ENCODE assay signal across 8 mouse cellular contexts in the genomic region with DNA sequence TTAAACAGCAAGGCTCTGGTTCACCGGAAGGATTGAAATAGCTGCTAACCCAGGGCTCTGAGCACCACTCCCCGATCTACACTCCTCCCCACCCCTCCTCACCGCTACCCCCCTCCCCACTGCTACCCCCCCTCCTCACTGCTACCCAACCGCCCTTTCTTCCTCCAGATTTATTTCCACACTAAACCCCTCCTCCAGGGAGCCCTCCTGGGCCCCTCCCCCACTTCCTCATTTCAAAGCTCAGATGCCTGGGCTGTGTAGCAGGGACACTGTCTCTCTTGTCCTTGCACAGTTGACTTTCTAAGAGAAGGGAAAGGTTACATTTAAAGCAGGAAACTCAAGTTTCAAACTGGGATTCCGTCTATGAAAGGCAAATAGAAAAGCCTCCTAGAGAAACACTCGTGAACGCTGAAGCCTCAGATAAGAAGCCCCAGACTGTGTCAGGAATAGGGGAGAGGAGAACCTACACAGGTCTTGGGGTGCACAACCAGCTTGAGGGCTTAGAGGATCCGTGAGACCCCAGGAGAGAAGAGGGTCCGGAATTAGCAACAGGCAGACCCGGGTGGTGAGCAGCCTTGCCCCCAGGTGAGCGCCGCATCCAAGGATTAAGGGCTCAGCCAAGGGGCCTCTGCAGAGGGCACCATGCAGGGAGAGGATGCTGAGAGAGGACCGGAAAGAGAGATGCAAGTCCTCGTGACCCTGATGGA. TPM values are rescaled to one million over a fixed set of nuclear protein-coding genes. Genes with fewer than 3 reads are reported as not detected.
DNase-seq lines count a peak whose midpoint lies in the region; ATAC-seq lines count a peak whose summit lies in the region.

No protein-coding gene starts in this region.

- H3K27me3 ChIP-seq in embryonic facial prominence, embryonic 12.5 days: no peaks in the 10 kb centered on the region

- H3K9ac ChIP-seq in embryonic facial prominence, embryonic 12.5 days: no peak overlapping the region

- peaks cover 18% of the 10 kb centered on the region; the same call in 1 of the 2 replicates for H3K4me1 ChIP-seq in embryonic facial prominence, embryonic 12.5 days

- no peak overlapping the region for H3K4me3 ChIP-seq in embryonic facial prominence, embryonic 12.5 days

- DNase-seq in retina, postnatal 1 day: peak; percentile 33
- no peak for DNase-seq in retina, embryonic 14.5 days (ENCODE audit: low spot score)
- DNase-seq in lung, postnatal 4 days: peak; percentile 44 to 48
- DNase-seq in thymus, postnatal 14 days: peak; percentile 75
- DNase-seq in adrenal gland, adult 8-10 months: no peak
- DNase-seq in gastrocnemius, adult 18-20 months (ENCODE audit: low spot score): no peak
- no peak for DNase-seq in left cerebral cortex, adult 18-20 months (ENCODE audit: low spot score in 2 of 2)

- H3K36me3 ChIP-seq in embryonic facial prominence, embryonic 12.5 days: no peaks in the 10 kb centered on the region

- ATAC-seq in embryonic facial prominence, embryonic 12.5 days (ENCODE audit: insufficient number of reproducible peaks, insufficient read depth, low FRiP score, low TSS enrichment): 0 out of 2 replicates have a peak, but pooled peaks have one; percentile 48

- H3K9me3 ChIP-seq in embryonic facial prominence, embryonic 12.5 days: peaks cover 7% of the 10 kb centered on the region; the same call in 1 of the 2 replicates

- peak overlapping the region; percentile 32 for H3K4me2 ChIP-seq in embryonic facial prominence, embryonic 12.5 days (replicated peaks)

- 0 out of 2 replicates have a peak overlapping the region, but pooled peaks have one; percentile 23 for H3K27ac ChIP-seq in embryonic facial prominence, embryonic 12.5 days

- WGBS in embryonic facial prominence, embryonic 12.5 days: 2% methylated on average over 14 of the region's 14 CpGs

RNA-seq across cellular contexts. Expression of a gene that starts 23.1 kb away (rescaled TPM):
- polyA plus RNA-seq in embryonic facial prominence, embryonic 12.5 days (2016; fragmentation: Nextera tagmentation; extraction: Ambion mirVana): 0.12 and 0.14 TPM in 2 replicates
- not detected for total RNA-seq in adrenal gland, adult 8-10 months (2022)
- total RNA-seq in gastrocnemius, adult 18-20 months (2021): under 1 TPM; 0.07 to 0.21 TPM
- total RNA-seq in left cerebral cortex, adult 18-20 months (2021): not detected

RNA-seq across cellular contexts. Expression of a gene that starts 37.5 kb away (rescaled TPM):
- polyA plus RNA-seq in embryonic facial prominence, embryonic 12.5 days (2016; fragmentation: Nextera tagmentation; extraction: Ambion mirVana): 3.0 and 3.6 TPM in 2 replicates
- total RNA-seq in adrenal gland, adult 8-10 months (2022): 1 to 10 TPM; 2.4 to 3.1 (median 2.8) TPM
- 100 to 1,000 TPM; 129 to 189 TPM for total RNA-seq in gastrocnemius, adult 18-20 months (2021)
- total RNA-seq in left cerebral cortex, adult 18-20 months (2021): 10 to 100 TPM; 13.5 to 14.6 TPM

RNA-seq across cellular contexts. Expression of a gene that starts 58.2 kb away (rescaled TPM):
- 0.06 and 0.08 TPM in 2 replicates for polyA plus RNA-seq in embryonic facial prominence, embryonic 12.5 days (2016; fragmentation: Nextera tagmentation; extraction: Ambion mirVana)
- total RNA-seq in adrenal gland, adult 8-10 months (2022): not detected
- 1 to 10 TPM; 1.4 TPM for total RNA-seq in gastrocnemius, adult 18-20 months (2021)
- total RNA-seq in left cerebral cortex, adult 18-20 months (2021): not detected

Comparison
In these comparisons a context has a peak if more than half of its experiments do, and no peak if none do; other contexts are left out.
1. DNase-seq: peak in retina, postnatal 1 day (single experiment), lung, postnatal 4 days (2 of 2) and thymus, postnatal 14 days (single experiment); none in retina, embryonic 14.5 days (single experiment), adrenal gland, adult 8-10 months (single experiment), gastrocnemius, adult 18-20 months (single experiment) and left cerebral cortex, adult 18-20 months (0 of 2).
2. RNA of a gene that starts 37.5 kb away (total RNA-seq): 129 to 189 TPM in gastrocnemius, adult 18-20 months; 13.5 to 14.6 TPM in left cerebral cortex, adult 18-20 months and 2.4 to 3.1 TPM in adrenal gland, adult 8-10 months; every median in the first group is over 4 times any median in the second.